Mouse (Mus musculus): ENCODE results near the gene Gng4.

The Gng4 gene

GRCm38 (mm10) chr13:13820234-13821123, 36.6 kb downstream of the Gng4 start:
- DNase-seq: no peak

- DNase-seq: no peak
Measured at GRCm38 (mm10) chr13:13824946-13825345, 41.1 kb downstream of the Gng4 start.

GRCm38 (mm10) chr13:13826533-13826932, 42.7 kb downstream of the Gng4 start:
- no peak for DNase-seq

- no peak for DNase-seq
Measured at GRCm38 (mm10) chr13:13828125-13828524, 44.3 kb downstream of the Gng4 start.

- DNase-seq: no peak
Measured at GRCm38 (mm10) chr13:13830469-13831074, 46.7 kb downstream of the Gng4 start.

- DNase-seq: peak; percentile 5
Measured at GRCm38 (mm10) chr13:13835180-13835579, 51.3 kb downstream of the Gng4 start.

- DNase-seq: no peak
Measured at GRCm38 (mm10) chr13:13845021-13845420, 61.2 kb downstream of the Gng4 start.

- no peak for DNase-seq
Measured at GRCm38 (mm10) chr13:13847075-13847599, 63.3 kb downstream of the Gng4 start.

- no peak for DNase-seq
Measured at GRCm38 (mm10) chr13:13857190-13857589, 73.3 kb downstream of the Gng4 start.

- DNase-seq: no peak
Measured at GRCm38 (mm10) chr13:13862346-13862745, 78.5 kb downstream of the Gng4 start.

- DNase-seq: no peak
Measured at GRCm38 (mm10) chr13:13862941-13863340, 79.1 kb downstream of the Gng4 start.

GRCm38 (mm10) chr13:13866339-13866738, 82.5 kb downstream of the Gng4 start:
- no peak for DNase-seq

- DNase-seq: no peak
Measured at GRCm38 (mm10) chr13:13867078-13867759, 83.4 kb downstream of the Gng4 start.

GRCm38 (mm10) chr13:13867922-13868321, 84.1 kb downstream of the Gng4 start:
- DNase-seq: peak; percentile 1
